Mouse (Mus musculus): ENCODE data around the gene Caln1. TPM values are rescaled to one million over a fixed set of nuclear protein-coding genes. Genes with fewer than 3 reads are reported as not detected.

Caln1 gene
- polyA plus RNA-seq, 1 experiment from 2014 or later = 0.11 TPM

- DNase-seq (ENCODE audit: low spot score) = no peak
- no peak overlapping the region for H3K27ac ChIP-seq
- ATAC-seq (replicated peaks; ENCODE audit: low FRiP score, low read depth) = no peak
- no peak overlapping the region for H3K9ac ChIP-seq (ENCODE audit: low read depth, low read length)
- no peak for TF ChIP-seq CTCF (IDR thresholded peaks at IDR 0.05; ENCODE audit: low read depth)
- H3K9me3 ChIP-seq (replicated peaks; ENCODE audit: low read length) = no peaks in the 10 kb centered on the region
- H3K27me3 ChIP-seq (ENCODE audit: insufficient read depth, low read length) = no peaks in the 10 kb centered on the region
- no peak overlapping the region for H3K4me2 ChIP-seq (ENCODE audit: low read length)
- WGBS = 84% methylated on average over 7 of the region's 7 CpGs
- H3K4me1 ChIP-seq (replicated peaks; ENCODE audit: insufficient read depth, low read length) = no peaks in the 10 kb centered on the region
- no peak overlapping the region for H3K4me3 ChIP-seq (replicated peaks; ENCODE audit: low read depth, low read length)
- no peaks in the 10 kb centered on the region for H3K36me3 ChIP-seq (ENCODE audit: insufficient read depth, low read length)
Observed at GRCm38 (mm10) chr5:130492305-130492704, 123.0 kb downstream of the Caln1 start.

- H3K9ac ChIP-seq (ENCODE audit: low read depth, low read length) = no peak overlapping the region
- DNase-seq (ENCODE audit: low spot score) = no peak
- TF ChIP-seq CTCF (IDR thresholded peaks at IDR 0.05; ENCODE audit: low read depth) = no peak
- H3K4me3 ChIP-seq (replicated peaks; ENCODE audit: low read depth, low read length) = no peak overlapping the region
- H3K27me3 ChIP-seq (ENCODE audit: insufficient read depth, low read length) = no peaks in the 10 kb centered on the region
- H3K4me2 ChIP-seq (ENCODE audit: low read length) = no peak overlapping the region
- no peaks in the 10 kb centered on the region for H3K9me3 ChIP-seq (replicated peaks; ENCODE audit: low read length)
- H3K4me1 ChIP-seq (replicated peaks; ENCODE audit: insufficient read depth, low read length) = no peaks in the 10 kb centered on the region
- WGBS = 79% methylated on average over 9 of the region's 9 CpGs
- H3K36me3 ChIP-seq (ENCODE audit: insufficient read depth, low read length) = no peaks in the 10 kb centered on the region
- no peak for ATAC-seq (replicated peaks; ENCODE audit: low FRiP score, low read depth)
- H3K27ac ChIP-seq = no peak overlapping the region
Observed at GRCm38 (mm10) chr5:130502541-130502940, 133.3 kb downstream of the Caln1 start.

- Histone ChIP-seq H3K27me3 (ENCODE audit: insufficient read depth, low read length) (no peaks in the 10 kb centered on the region), H3K9ac (ENCODE audit: low read depth, low read length) (no peak overlapping the region), H3K4me3 (replicated peaks; ENCODE audit: low read depth, low read length) (no peak overlapping the region), H3K27ac (no peak overlapping the region), H3K4me2 (ENCODE audit: low read length) (no peak overlapping the region), H3K9me3 (replicated peaks; ENCODE audit: low read length) (no peaks in the 10 kb centered on the region), H3K4me1 (replicated peaks; ENCODE audit: insufficient read depth, low read length) (no peaks in the 10 kb centered on the region), H3K36me3 (ENCODE audit: insufficient read depth, low read length) (no peaks in the 10 kb centered on the region)
- no peak for TF ChIP-seq CTCF (IDR thresholded peaks at IDR 0.05; ENCODE audit: low read depth)
- ATAC-seq (replicated peaks; ENCODE audit: low FRiP score, low read depth) (no peak), DNase-seq (ENCODE audit: low spot score) (no peak)
- WGBS = 80% methylated on average over 5 of the region's 5 CpGs
Observed at GRCm38 (mm10) chr5:130504891-130505290, 135.6 kb downstream of the Caln1 start.

- H3K4me2 ChIP-seq (ENCODE audit: low read length) = no peak overlapping the region
- H3K4me1 ChIP-seq (replicated peaks; ENCODE audit: insufficient read depth, low read length) = no peaks in the 10 kb centered on the region
- WGBS = 98% methylated on average over 2 of the region's 2 CpGs
- H3K27ac ChIP-seq = no peak overlapping the region
- H3K36me3 ChIP-seq (ENCODE audit: insufficient read depth, low read length) = no peaks in the 10 kb centered on the region
- no peaks in the 10 kb centered on the region for H3K9me3 ChIP-seq (replicated peaks; ENCODE audit: low read length)
- ATAC-seq (replicated peaks; ENCODE audit: low FRiP score, low read depth) (no peak), DNase-seq (ENCODE audit: low spot score) (no peak)
- H3K9ac ChIP-seq (ENCODE audit: low read depth, low read length) = no peak overlapping the region
- no peaks in the 10 kb centered on the region for H3K27me3 ChIP-seq (ENCODE audit: insufficient read depth, low read length)
- no peak overlapping the region for H3K4me3 ChIP-seq (replicated peaks; ENCODE audit: low read depth, low read length)
- TF ChIP-seq CTCF (IDR thresholded peaks at IDR 0.05; ENCODE audit: low read depth) = no peak
Observed at GRCm38 (mm10) chr5:130510516-130510915, 141.3 kb downstream of the Caln1 start.

- H3K27me3 ChIP-seq (ENCODE audit: insufficient read depth, low read length) = no peaks in the 10 kb centered on the region
- DNase-seq (ENCODE audit: low spot score) = no peak
- WGBS = 85% methylated on average over 6 of the region's 6 CpGs
- H3K27ac ChIP-seq = no peak overlapping the region
- H3K4me2 ChIP-seq (ENCODE audit: low read length) = no peak overlapping the region
- no peak overlapping the region for H3K4me3 ChIP-seq (replicated peaks; ENCODE audit: low read depth, low read length)
- no peaks in the 10 kb centered on the region for H3K9me3 ChIP-seq (replicated peaks; ENCODE audit: low read length)
- H3K36me3 ChIP-seq (ENCODE audit: insufficient read depth, low read length) = no peaks in the 10 kb centered on the region
- TF ChIP-seq CTCF (IDR thresholded peaks at IDR 0.05; ENCODE audit: low read depth) = 0 out of 2 replicates have a peak, but pooled peaks have one; percentile 4
- H3K4me1 ChIP-seq (replicated peaks; ENCODE audit: insufficient read depth, low read length) = no peaks in the 10 kb centered on the region
- H3K9ac ChIP-seq (ENCODE audit: low read depth, low read length) = no peak overlapping the region
- no peak for ATAC-seq (replicated peaks; ENCODE audit: low FRiP score, low read depth)
Observed at GRCm38 (mm10) chr5:130515395-130515794, 146.1 kb downstream of the Caln1 start.

- Histone ChIP-seq H3K36me3 (ENCODE audit: insufficient read depth, low read length) (no peaks in the 10 kb centered on the region), H3K9ac (ENCODE audit: low read depth, low read length) (no peak overlapping the region), H3K4me1 (replicated peaks; ENCODE audit: insufficient read depth, low read length) (no peaks in the 10 kb centered on the region), H3K4me2 (ENCODE audit: low read length) (no peak overlapping the region), H3K4me3 (replicated peaks; ENCODE audit: low read depth, low read length) (no peak overlapping the region), H3K27ac (no peak overlapping the region), H3K9me3 (replicated peaks; ENCODE audit: low read length) (no peaks in the 10 kb centered on the region), H3K27me3 (ENCODE audit: insufficient read depth, low read length) (no peaks in the 10 kb centered on the region)
- ATAC-seq (replicated peaks; ENCODE audit: low FRiP score, low read depth) = no peak
- no peak for DNase-seq (ENCODE audit: low spot score)
- 73% methylated on average over 2 of the region's 2 CpGs for WGBS
- peak; percentile 40; the same call in 1 of the 2 replicates for TF ChIP-seq CTCF (IDR thresholded peaks at IDR 0.05; ENCODE audit: low read depth)
Observed at GRCm38 (mm10) chr5:130520527-130520926, 151.3 kb downstream of the Caln1 start.

- H3K36me3 ChIP-seq (ENCODE audit: insufficient read depth, low read length) = no peaks in the 10 kb centered on the region
- ATAC-seq (replicated peaks; ENCODE audit: low FRiP score, low read depth) (no peak), DNase-seq (ENCODE audit: low spot score) (no peak)
- no peak overlapping the region for H3K27ac ChIP-seq
- H3K4me2 ChIP-seq (ENCODE audit: low read length) = no peak overlapping the region
- no peaks in the 10 kb centered on the region for H3K4me1 ChIP-seq (replicated peaks; ENCODE audit: insufficient read depth, low read length)
- no peak overlapping the region for H3K9ac ChIP-seq (ENCODE audit: low read depth, low read length)
- WGBS = 92% methylated on average over 2 of the region's 2 CpGs
- H3K9me3 ChIP-seq (replicated peaks; ENCODE audit: low read length) = no peaks in the 10 kb centered on the region
- TF ChIP-seq CTCF (IDR thresholded peaks at IDR 0.05; ENCODE audit: low read depth) = no peak
- no peak overlapping the region for H3K4me3 ChIP-seq (replicated peaks; ENCODE audit: low read depth, low read length)
- no peaks in the 10 kb centered on the region for H3K27me3 ChIP-seq (ENCODE audit: insufficient read depth, low read length)
Observed at GRCm38 (mm10) chr5:130527416-130527815, 158.2 kb downstream of the Caln1 start.
